Mouse (Mus musculus) MEL (cell line): ENCODE data around the gene Rpl36-ps4. TPM values are rescaled to one million over a fixed set of nuclear protein-coding genes. Genes with fewer than 3 reads are reported as not detected.
"Not testable (repeated sequence)": the region's sequence is repeated elsewhere in the genome, so short reads cannot be mapped to it uniquely, and the experiment has no call there.

ENCODE experiments used
- DNase-seq: peaks from one replicate; pipeline ENCODE4 v3.0.0; 2011; ENCODE audit warnings: low read depth, low spot score
- H3K27ac ChIP-seq: 2 replicates; pipeline ENCODE4 v1.5.1; 2012; ENCODE audit warnings: low read depth, mild to moderate bottlenecking, control low read depth, low read length, moderate library complexity; ENCODE audit not compliant: control insufficient read depth
- H3K27me3 ChIP-seq, 2 experiments: fragments of 150-350 bp in 1 of 2; sonication (generic) in 1 of 2; 2 replicates each; pipeline ENCODE4 v1.6.1; 2012; ENCODE audit warnings: low read length in 2 of 2, mild to moderate bottlenecking in 2 of 2, improper control_type of control experiment in 1 of 2, moderate library complexity in 1 of 2; ENCODE audit not compliant: insufficient read depth in 2 of 2, control insufficient read depth in 1 of 2
- H3K36me3 ChIP-seq, 2 experiments: 2 replicates each; pipeline ENCODE4 v1.6.1; 2012 to 2014; ENCODE audit warnings: low read length in 2 of 2, improper control_type of control experiment in 1 of 2, inconsistent platforms in 1 of 2, mild to moderate bottlenecking in 1 of 2; ENCODE audit not compliant: insufficient read depth in 2 of 2, control insufficient read depth in 1 of 2
- H3K4me1 ChIP-seq, 2 experiments: fragments of 150-350 bp in 1 of 2; sonication (generic) in 1 of 2; 2 replicates each; pipeline ENCODE4 v1.6.1; 2012; ENCODE audit warnings: low read length in 2 of 2, improper control_type of control experiment in 1 of 2, mild to moderate bottlenecking in 1 of 2; ENCODE audit not compliant: insufficient read depth in 2 of 2, control insufficient read depth in 1 of 2
- H3K4me3 ChIP-seq, 2 experiments: fragments of 150-350 bp in 1 of 2; sonication (generic) in 1 of 2; 2 replicates each; pipeline ENCODE4 v1.5.1; 2012; ENCODE audit warnings: low read depth in 2 of 2, low read length in 2 of 2, mild to moderate bottlenecking in 2 of 2, moderate library complexity in 2 of 2, control low read depth in 1 of 2, improper control_type of control experiment in 1 of 2; ENCODE audit not compliant: control insufficient read depth in 1 of 2, insufficient read depth in 1 of 2
- H3K79me2 ChIP-seq: 2 replicates; pipeline ENCODE4 v1.6.1; 2012; ENCODE audit warnings: mild to moderate bottlenecking, low read length, moderate library complexity; ENCODE audit not compliant: control insufficient read depth, poor library complexity, insufficient read depth
- H3K9ac ChIP-seq: 2 replicates; pipeline ENCODE4 v1.6.1; 2012; ENCODE audit warnings: low read depth, mild to moderate bottlenecking, control low read depth, low read length, moderate library complexity; ENCODE audit not compliant: control insufficient read depth, poor library complexity, severe bottlenecking
- H3K9me3 ChIP-seq: fragments of 150-350 bp; sonication (generic); replicated peaks from 2 replicates; pipeline ENCODE4 v1.6.1; 2012; ENCODE audit warnings: mild to moderate bottlenecking, low read length, improper control_type of control experiment, moderate library complexity; ENCODE audit not compliant: insufficient read depth
- CHD1 ChIP-seq: IDR thresholded peaks from 2 replicates; pipeline ENCODE4 v1.6.1; 2012; ENCODE audit warnings: low read depth, mild to moderate bottlenecking, inconsistent platforms, low read length, improper control_type of control experiment
- EP300 ChIP-seq, 2 experiments: IDR thresholded peaks; 2 replicates each; pipeline ENCODE4 v1.6.1; 2011; ENCODE audit warnings: improper control_type of control experiment in 2 of 2, low read length in 2 of 2, low read depth in 1 of 2, mild to moderate bottlenecking in 1 of 2
- ETS1 ChIP-seq: IDR thresholded peaks from 2 replicates; pipeline ENCODE4 v1.6.1; 2012; ENCODE audit warnings: low read depth, mild to moderate bottlenecking, inconsistent platforms, low read length, improper control_type of control experiment, moderate library complexity
- GATA1 ChIP-seq: IDR thresholded peaks from 2 replicates; pipeline ENCODE4 v1.6.1; 2011; ENCODE audit warnings: low read depth, low read length, improper control_type of control experiment
- HCFC1 ChIP-seq: IDR thresholded peaks from 2 replicates; pipeline ENCODE4 v1.6.1; 2012; ENCODE audit warnings: low read depth, mild to moderate bottlenecking, inconsistent platforms, low read length, improper control_type of control experiment, moderate library complexity
- KAT2A ChIP-seq: conservative IDR thresholded peaks from 2 replicates; pipeline ENCODE4 v1.6.1; 2012; ENCODE audit warnings: low read depth, low read length, improper control_type of control experiment, inconsistent platforms
- MAX ChIP-seq: IDR thresholded peaks from 2 replicates; pipeline ENCODE4 v1.6.1; 2011; ENCODE audit warnings: low read length, improper control_type of control experiment
- MEF2A ChIP-seq: IDR thresholded peaks from 2 replicates; pipeline ENCODE4 v1.6.1; 2014; ENCODE audit warnings: low read depth, mild to moderate bottlenecking, inconsistent platforms, low read length, improper control_type of control experiment; ENCODE audit not compliant: poor library complexity, insufficient replicate concordance, severe bottlenecking; ENCODE audit errors: extremely low read depth
- MYB ChIP-seq: IDR thresholded peaks from 2 replicates; pipeline ENCODE4 v1.6.1; 2011; ENCODE audit warnings: mild to moderate bottlenecking, low read depth, low read length, improper control_type of control experiment
- MYC ChIP-seq: IDR thresholded peaks from 2 replicates; pipeline ENCODE4 v1.6.1; 2011; ENCODE audit warnings: low read depth, mild to moderate bottlenecking, low read length, improper control_type of control experiment, moderate library complexity
- NELFE ChIP-seq: IDR thresholded peaks from 2 replicates; pipeline ENCODE4 v1.6.1; 2011; ENCODE audit warnings: low read depth, low read length, improper control_type of control experiment
- NRF1 ChIP-seq: IDR thresholded peaks from 2 replicates; pipeline ENCODE4 v1.6.1; 2014; ENCODE audit warnings: low read depth, mild to moderate bottlenecking, inconsistent platforms, low read length, improper control_type of control experiment, moderate library complexity; ENCODE audit not compliant: poor library complexity, insufficient read depth, severe bottlenecking
- POLR2A ChIP-seq, 2 experiments: IDR thresholded peaks; 2 replicates each; pipeline ENCODE4 v1.6.1; 2011 to 2012; ENCODE audit warnings: low read length in 2 of 2, mild to moderate bottlenecking in 2 of 2, control low read depth in 1 of 2, improper control_type of control experiment in 1 of 2, low read depth in 1 of 2, moderate library complexity in 1 of 2; ENCODE audit not compliant: control insufficient read depth in 1 of 2, insufficient read depth in 1 of 2, poor library complexity in 1 of 2
- POLR2AphosphoS2 ChIP-seq: IDR thresholded peaks from 2 replicates; pipeline ENCODE4 v1.6.1; 2011; ENCODE audit warnings: low read length, improper control_type of control experiment
- SMC3 ChIP-seq: IDR thresholded peaks from 2 replicates; pipeline ENCODE4 v1.6.1; 2011; ENCODE audit warnings: low read depth, low read length, improper control_type of control experiment
- TAL1 ChIP-seq: IDR thresholded peaks from 2 replicates; pipeline ENCODE4 v1.6.1; 2012; ENCODE audit warnings: mild to moderate bottlenecking, inconsistent platforms, low read length, moderate library complexity, mixed read lengths
- TBP ChIP-seq: IDR thresholded peaks from 2 replicates; pipeline ENCODE4 v1.8.0; 2011; ENCODE audit warnings: low read depth, low read length, improper control_type of control experiment
- TCF12 ChIP-seq: IDR thresholded peaks from 2 replicates; pipeline ENCODE4 v1.6.1; 2014; ENCODE audit warnings: low read depth, mild to moderate bottlenecking, inconsistent platforms, low read length, improper control_type of control experiment, moderate library complexity
- UBTF ChIP-seq: IDR thresholded peaks from 2 replicates; pipeline ENCODE4 v1.6.1; 2012; ENCODE audit warnings: low read depth, mild to moderate bottlenecking, inconsistent platforms, low read length, improper control_type of control experiment, moderate library complexity, borderline replicate concordance; ENCODE audit not compliant: insufficient read depth
- polyA plus RNA-seq, 2 experiments: library from polyadenylated mRNA; stranded (reverse) in 1 of 2; unstranded in 1 of 2; fragments of >175 nt in 1 of 2; fragments of >200 nt in 1 of 2; gene quantifications; 2 replicates each; pipeline versions ENCODE4 v1.2.1 to v1.2.4; 2012; ENCODE audit warnings: low replicate concordance in 2 of 2, low read depth in 1 of 2; ENCODE audit not compliant: insufficient read length in 2 of 2, insufficient read depth in 1 of 2, missing spikeins in 1 of 2
- total RNA-seq: library from RNA; depleted of rRNA; stranded (reverse); fragments of 300-350 nt; gene quantifications from 2 replicates; pipeline ENCODE4 v1.2.3, GENCODE M21; 2012

The Rpl36-ps4 gene
- total and polyA plus RNA-seq, 3 experiments, result not detected

DNA sequence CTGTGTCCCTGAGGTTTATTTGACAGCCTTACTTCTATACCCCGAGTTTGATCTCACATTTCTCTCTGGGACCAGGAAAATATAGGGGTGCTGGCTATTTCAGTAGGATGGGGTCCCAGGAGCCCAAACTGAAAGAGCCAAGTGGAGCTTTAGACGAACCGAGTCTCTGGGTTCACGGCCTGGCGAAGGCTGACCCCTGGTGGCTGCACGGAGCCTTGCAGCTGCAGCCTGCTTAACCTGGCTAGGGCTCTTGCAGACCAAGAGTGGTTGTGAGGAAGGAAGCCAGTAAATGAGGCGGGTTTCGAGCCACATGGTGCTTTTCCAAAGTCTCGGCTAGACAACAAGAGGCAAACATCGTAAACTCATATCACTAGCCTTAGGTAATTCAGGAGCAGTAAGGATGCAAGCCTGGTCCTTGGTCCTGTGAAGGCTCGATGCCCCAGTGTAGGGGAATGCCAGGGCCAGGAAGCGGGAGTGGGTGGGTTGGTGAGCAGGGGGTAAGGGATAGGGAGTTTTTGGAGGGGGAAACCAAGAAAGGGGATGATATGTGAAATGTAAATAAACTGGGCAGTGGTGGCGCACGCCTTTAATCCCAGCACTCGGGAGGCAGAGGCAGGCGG lies 28.3 kb downstream of the Rpl36-ps4 start (continued):
- TF ChIP-seq TCF12, result peak; percentile 21; the same call in 1 of the 2 replicates
- no peak for TF ChIP-seq GATA1
- no peak for TF ChIP-seq TBP
- TF ChIP-seq MYB, result no peak
- TF ChIP-seq NELFE, result no peak
- TF ChIP-seq POLR2A (IDR thresholded peaks at IDR 0.05; ENCODE audit: control insufficient read depth in 1 of 2, insufficient read depth in 1 of 2, low read depth in 1 of 2, low read length in 2 of 2, poor library complexity in 1 of 2), result no peak
- no peak for TF ChIP-seq MYC
- no peak for TF ChIP-seq POLR2AphosphoS2
- TF ChIP-seq UBTF, result no peak
- no peak for TF ChIP-seq TAL1
- TF ChIP-seq MEF2A, result no peak
- no peak for TF ChIP-seq KAT2A
- no peak for TF ChIP-seq HCFC1
- no peak for TF ChIP-seq MAX
- peak; percentile 96 for TF ChIP-seq SMC3
- TF ChIP-seq EP300 (IDR thresholded peaks at IDR 0.05; ENCODE audit: low read depth in 1 of 2, low read length in 2 of 2), result no peak
- no peak for TF ChIP-seq CHD1
- TF ChIP-seq ETS1, result no peak
- TF ChIP-seq NRF1, result no peak

DNA sequence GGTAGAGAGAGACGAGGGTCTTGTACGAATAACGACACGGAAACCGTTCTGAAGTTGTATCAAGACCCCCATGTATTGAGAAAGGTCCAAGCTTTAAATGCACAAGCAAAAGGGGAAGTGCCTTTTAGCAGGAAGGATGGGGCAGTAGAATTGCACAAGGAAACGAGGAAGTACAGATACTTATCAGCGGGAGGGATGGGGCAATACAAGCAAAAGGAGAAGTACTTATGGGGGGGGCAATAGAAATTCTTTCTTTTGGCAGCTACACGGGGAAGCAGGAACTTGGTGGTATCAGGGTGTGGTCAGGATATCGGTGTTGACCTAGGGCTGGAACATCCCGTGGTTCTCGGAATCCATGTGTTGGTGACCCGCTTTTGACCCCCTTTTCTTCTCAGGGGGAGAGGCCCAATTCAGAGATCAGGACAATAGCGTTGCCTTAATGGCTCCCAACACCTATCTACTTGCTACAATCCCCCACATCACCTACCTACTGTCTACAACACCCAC lies 33.9 kb downstream of the Rpl36-ps4 start:
- peak; percentile 37; the same call in 1 of the 2 replicates for TF ChIP-seq ETS1
- peak; percentile 75 to 77 for TF ChIP-seq EP300 (IDR thresholded peaks at IDR 0.05; ENCODE audit: low read depth in 1 of 2, low read length in 2 of 2)
- TF ChIP-seq GATA1, result peak; percentile 68
- peak overlapping the region; percentile 88 for H3K27ac ChIP-seq
- not testable (repeated sequence) for H3K9ac ChIP-seq, H3K36me3 ChIP-seq, H3K4me1 ChIP-seq, H3K4me3 ChIP-seq, H3K27me3 ChIP-seq, H3K9me3 ChIP-seq, H3K79me2 ChIP-seq
- DNase-seq, result peak; percentile 53
